Mouse (Mus musculus): Measurements from ENCODE around the gene Fam32a. TPM values are rescaled to one million over a fixed set of nuclear protein-coding genes. Genes with fewer than 3 reads are reported as not detected.

Gene Fam32a
- total and polyA plus RNA-seq, 3 experiments, result 23.3 to 63.8 (median 58.6) TPM

GRCm38 (mm10) chr8:72273111-72273770 is 53.7 kb downstream of the Fam32a start:
- DNase-seq, result no peak

- DNase-seq, result no peak
These were observed 54.3 kb downstream of the Fam32a start for GRCm38 (mm10) chr8:72273807-72274206.

Other genes with a start within 250 kb of the Fam32a start
- gene Cyp4f18, start 210.1 kb upstream of the Fam32a start, total RNA-seq (2021), result 10 to 100 TPM in 1 of 2 experiments, 1 to 10 TPM in 1; 8.1 to 15.7 TPM
- gene Cyp4f18, start 210.1 kb upstream of the Fam32a start, polyA plus RNA-seq (2012; rRNA removed), result 10.8 and 19.0 TPM in 2 replicates
- not detected for gene Olfr372, start 178.5 kb upstream of the Fam32a start, total RNA-seq (2021)
- not detected in 2 replicates for gene Olfr372, start 178.5 kb upstream of the Fam32a start, polyA plus RNA-seq (2012; rRNA removed)
- not detected for gene Olfr373, start 136.6 kb upstream of the Fam32a start, total RNA-seq (2021)
- gene Olfr373, start 136.6 kb upstream of the Fam32a start, polyA plus RNA-seq (2012; rRNA removed), result not detected in 2 replicates
- not detected for gene Olfr374, start 112.7 kb upstream of the Fam32a start, total RNA-seq (2021)
- not detected in 2 replicates for gene Olfr374, start 112.7 kb upstream of the Fam32a start, polyA plus RNA-seq (2012; rRNA removed)
- gene Tpm4, start 84.8 kb upstream of the Fam32a start, total RNA-seq (2021), result 100 to 1,000 TPM; 188 to 222 TPM
- gene Tpm4, start 84.8 kb upstream of the Fam32a start, polyA plus RNA-seq (2012; rRNA removed), result 30.1 and 33.3 TPM in 2 replicates
- 10 to 100 TPM; 61.7 to 79.3 TPM for gene Rab8a, start 58.5 kb upstream of the Fam32a start, total RNA-seq (2021)
- gene Rab8a, start 58.5 kb upstream of the Fam32a start, polyA plus RNA-seq (2012; rRNA removed), result 16.2 and 16.9 TPM in 2 replicates
- not detected for gene Hsh2d, start 30.1 kb upstream of the Fam32a start, total RNA-seq (2021)
- gene Hsh2d, start 30.1 kb upstream of the Fam32a start, polyA plus RNA-seq (2012; rRNA removed), result 0.17 TPM in 1 of 2 replicates, not detected in the other
- gene Cib3, start 6.9 kb upstream of the Fam32a start, total RNA-seq (2021), result not detected
- gene Cib3, start 6.9 kb upstream of the Fam32a start, polyA plus RNA-seq (2012; rRNA removed), result 0.07 TPM in 1 of 2 replicates, not detected in the other
- gene Gm11034, start 6.1 kb upstream of the Fam32a start, total RNA-seq (2021), result not detected
- not detected in 2 replicates for gene Gm11034, start 6.1 kb upstream of the Fam32a start, polyA plus RNA-seq (2012; rRNA removed)
- 10 to 100 TPM; 66.3 to 67.8 TPM for gene Ap1m1, start 20.3 kb downstream of the Fam32a start, total RNA-seq (2021)
- gene Ap1m1, start 20.3 kb downstream of the Fam32a start, polyA plus RNA-seq (2012; rRNA removed), result 62.1 and 75.1 TPM in 2 replicates
- 10 to 100 TPM in 1 of 2 experiments, 1 to 10 TPM in 1; 6.4 to 17.1 TPM for gene Gm10282, start 85.5 kb downstream of the Fam32a start, total RNA-seq (2021)
- 0.10 and 0.33 TPM in 2 replicates for gene Gm10282, start 85.5 kb downstream of the Fam32a start, polyA plus RNA-seq (2012; rRNA removed)
- 10 to 100 TPM; 34.4 to 53.0 TPM for gene Klf2, start 99.3 kb downstream of the Fam32a start, total RNA-seq (2021)
- gene Klf2, start 99.3 kb downstream of the Fam32a start, polyA plus RNA-seq (2012; rRNA removed), result 94.5 and 128 TPM in 2 replicates
- 10 to 100 TPM; 38.2 to 59.8 TPM for gene Eps15l1, start 201.7 kb downstream of the Fam32a start, total RNA-seq (2021)
- 23.0 and 25.2 TPM in 2 replicates for gene Eps15l1, start 201.7 kb downstream of the Fam32a start, polyA plus RNA-seq (2012; rRNA removed)
- gene Calr3, start 224.1 kb downstream of the Fam32a start, total RNA-seq (2021), result 1 to 10 TPM; 3.9 TPM
- 0.17 and 0.41 TPM in 2 replicates for gene Calr3, start 224.1 kb downstream of the Fam32a start, polyA plus RNA-seq (2012; rRNA removed)
- gene 1700030K09Rik, start 224.2 kb downstream of the Fam32a start, total RNA-seq (2021), result 1 to 10 TPM; 9.6 to 10.0 TPM
- 5.9 and 6.1 TPM in 2 replicates for gene 1700030K09Rik, start 224.2 kb downstream of the Fam32a start, polyA plus RNA-seq (2012; rRNA removed)

Measured in adrenal gland, adult 2 months (tissue).